Mouse (Mus musculus) bone marrow macrophage, adult 2 months (primary cell): Measurements from ENCODE around the gene Map4. TPM values are rescaled to one million over a fixed set of nuclear protein-coding genes. Genes with fewer than 3 reads are reported as not detected.

Experiments used
- H3K27ac ChIP-seq: 2 replicates; pipeline ENCODE4 v1.5.1; 2012; ENCODE audit warnings: low read depth, low read length; ENCODE audit not compliant: insufficient read depth
- H3K4me1 ChIP-seq: 2 replicates; pipeline ENCODE4 v1.6.1; 2012; ENCODE audit warnings: low read length; ENCODE audit not compliant: control insufficient read depth, insufficient read depth
- H3K4me3 ChIP-seq: 2 replicates; pipeline ENCODE4 v1.5.1; 2012; ENCODE audit warnings: mild to moderate bottlenecking, low read length, moderate library complexity; ENCODE audit not compliant: insufficient read depth
- CTCF ChIP-seq: IDR thresholded peaks from 2 replicates; pipeline ENCODE4 v1.5.1; 2012; ENCODE audit warnings: low read depth, mild to moderate bottlenecking, low read length, moderate library complexity
- POLR2A ChIP-seq: IDR thresholded peaks from 2 replicates; pipeline ENCODE4 v1.6.1; 2012; ENCODE audit warnings: mild to moderate bottlenecking, low read depth, low read length, borderline replicate concordance
- polyA plus RNA-seq: library from polyadenylated mRNA; stranded (reverse); fragments of >200 nt; gene quantifications from 2 replicates; pipeline ENCODE4 v1.2.4, GENCODE M21; 2012; ENCODE audit not compliant: missing spikeins, insufficient read depth, insufficient read length

Map4 gene
- polyA plus RNA-seq, 1 experiment = 66.0 TPM

DNA sequence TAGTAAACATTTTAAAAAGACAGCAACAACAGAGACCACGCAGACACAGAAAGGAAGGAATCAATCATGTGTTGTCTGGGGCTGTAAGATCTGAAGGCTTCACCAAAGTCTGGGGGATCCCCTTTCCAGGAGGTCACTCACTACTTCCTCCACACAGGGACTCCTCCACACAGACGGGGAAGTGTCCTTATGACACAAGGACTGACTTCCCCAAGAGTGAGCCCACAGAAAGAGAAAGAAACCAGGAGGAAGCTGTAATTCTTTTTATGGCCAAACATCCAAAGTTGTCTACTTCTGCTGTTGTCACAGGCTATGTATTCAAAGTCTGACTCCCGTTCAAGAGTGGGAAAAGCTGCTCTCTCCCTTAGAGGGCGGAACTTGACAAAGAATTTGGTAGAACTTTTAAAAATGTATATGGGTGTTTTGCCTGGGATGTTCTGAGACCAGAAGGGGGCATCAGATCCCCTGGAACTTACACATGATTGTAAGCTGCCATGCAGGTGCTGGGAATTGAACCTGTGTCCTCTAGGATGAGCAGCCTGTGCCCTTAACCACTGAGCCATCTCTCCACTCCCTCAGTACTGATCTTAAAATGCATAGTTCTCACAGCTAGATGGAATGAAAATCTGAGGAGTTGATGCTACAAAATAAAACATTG, 16.9 kb upstream of the Map4 start:
- Histone ChIP-seq H3K4me1 (peaks cover 16% of the 10 kb centered on the region), H3K27ac (peak overlapping the region; percentile 40)

DNA sequence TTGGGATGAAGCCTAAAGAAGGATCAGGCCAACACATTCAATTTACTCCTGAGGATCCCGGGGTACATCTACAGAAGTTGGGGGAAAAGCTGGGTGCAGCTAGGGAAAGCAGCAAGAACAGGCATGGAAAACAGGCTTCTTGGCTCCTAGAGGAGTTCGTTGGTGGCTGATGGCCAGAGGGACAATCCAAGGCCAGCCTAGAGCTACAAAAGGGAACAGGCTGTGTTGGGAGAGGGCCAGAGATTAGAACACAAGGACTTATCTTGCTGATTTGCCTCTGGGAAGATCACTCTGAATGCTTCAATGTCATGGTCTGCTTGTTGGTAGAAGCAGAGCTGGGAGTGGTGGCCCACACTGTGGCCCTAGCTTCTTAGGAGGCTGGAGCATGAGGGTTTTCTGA, 13.3 kb upstream of the Map4 start:
- Histone ChIP-seq H3K4me3 (no peak overlapping the region), H3K27ac (no peak overlapping the region), H3K4me1 (peaks cover 15% of the 10 kb centered on the region)
- TF ChIP-seq CTCF (no peak), POLR2A (no peak)

More for the DNA sequence above, 16.9 kb upstream of the Map4 start:
- TF ChIP-seq POLR2A (no peak), CTCF (0 out of 2 replicates have a peak, but pooled peaks have one; percentile 10)
- peak overlapping the region; percentile 11; the same call in 1 of the 2 replicates for H3K4me3 ChIP-seq

DNA sequence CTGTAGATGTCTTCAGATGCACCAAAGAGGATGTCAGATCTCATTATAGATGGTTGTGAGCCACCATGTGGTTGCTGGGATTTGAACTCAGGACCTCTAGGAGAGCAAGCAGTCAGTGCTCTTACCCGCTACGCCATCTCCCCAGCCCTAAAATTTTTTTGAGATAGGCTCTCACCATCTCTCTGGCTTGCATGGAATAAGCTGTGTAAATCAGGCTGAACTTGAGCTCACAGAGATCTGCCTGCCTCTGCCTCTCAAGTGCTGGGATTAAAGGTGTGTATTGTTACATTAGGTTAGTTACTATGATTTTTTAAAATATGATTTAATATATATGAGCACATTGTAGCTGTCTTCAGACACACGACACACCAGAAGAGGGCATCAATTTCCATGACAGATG, 2.1 kb upstream of the Map4 start:
- TF ChIP-seq CTCF = no peak
- TF ChIP-seq POLR2A = no peak
- no peak overlapping the region for H3K27ac ChIP-seq
- peaks cover 9% of the 10 kb centered on the region for H3K4me1 ChIP-seq
- no peak overlapping the region for H3K4me3 ChIP-seq

DNA sequence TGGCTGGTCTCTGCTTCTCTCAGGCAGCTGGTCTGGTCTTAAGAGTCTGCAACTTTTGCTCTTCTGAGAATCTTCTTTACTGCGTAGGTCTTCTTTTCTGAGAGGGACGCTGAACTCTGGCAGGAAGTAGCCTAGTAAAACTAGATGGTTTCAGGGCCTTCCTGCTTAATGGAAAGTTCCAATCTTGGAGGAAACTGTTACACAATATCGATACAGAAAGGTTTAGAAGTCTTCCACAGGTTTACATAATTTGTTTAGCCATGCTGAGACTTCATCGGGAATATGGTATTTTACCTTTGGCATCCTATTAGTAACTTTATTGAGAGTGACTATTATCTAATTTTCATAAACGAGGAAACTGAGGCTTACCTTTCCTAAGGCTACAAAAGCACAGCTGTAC, 1.2 kb upstream of the Map4 start:
- Histone ChIP-seq H3K27ac (no peak overlapping the region), H3K4me1 (peaks cover 5% of the 10 kb centered on the region; the same call in 1 of the 2 replicates)
- TF ChIP-seq CTCF = no peak
- TF ChIP-seq POLR2A = no peak

DNA sequence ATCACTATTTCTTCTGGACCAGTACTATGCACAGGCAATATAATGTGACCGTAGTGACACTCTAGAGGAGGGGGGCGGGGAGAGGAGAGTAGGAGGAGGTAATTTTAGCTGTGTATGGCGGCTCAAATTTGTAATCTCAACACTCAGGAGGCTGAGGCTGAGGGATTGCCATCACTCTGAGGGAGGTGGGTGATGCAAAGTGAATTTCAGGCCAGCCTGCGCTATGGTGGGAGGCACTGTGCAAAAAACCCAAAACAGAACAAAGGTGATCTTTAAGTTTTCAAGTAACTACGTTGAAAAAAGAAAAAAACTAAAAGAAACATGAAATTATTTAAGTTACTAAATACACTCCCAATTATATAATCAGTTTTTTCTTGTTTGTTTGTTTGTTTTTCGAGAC, 508 bp upstream of the Map4 start:
- TF ChIP-seq CTCF (no peak), POLR2A (no peak)
- peak overlapping the region; percentile 85; the same call in 1 of the 2 replicates for H3K27ac ChIP-seq
- peaks cover 5% of the 10 kb centered on the region; the same call in 1 of the 2 replicates for H3K4me1 ChIP-seq
- peak overlapping the region; percentile 88 for H3K4me3 ChIP-seq

More for the DNA sequence above, 1.2 kb upstream of the Map4 start:
- no peak overlapping the region for H3K4me3 ChIP-seq

DNA sequence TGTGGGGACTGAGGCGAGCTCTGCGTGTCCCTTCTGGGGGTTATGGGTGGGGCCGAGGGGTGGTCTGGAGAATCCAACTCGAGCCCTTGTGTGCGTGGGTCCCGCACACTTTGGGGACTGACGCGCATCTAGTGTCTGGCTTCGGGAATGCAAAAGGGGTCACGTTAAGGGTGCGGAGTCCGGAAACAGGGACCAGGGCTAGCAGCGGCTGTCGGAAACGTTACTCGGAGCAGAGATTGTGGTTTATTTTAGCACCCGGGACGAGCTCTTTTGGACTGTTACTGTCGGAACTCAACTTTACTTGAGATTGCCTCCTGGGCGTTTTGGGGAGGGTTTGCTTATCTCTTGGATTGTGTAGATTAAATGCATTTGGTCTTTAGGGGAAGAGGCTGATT, 1.1 kb downstream of the Map4 start:
- TF ChIP-seq CTCF (no peak), POLR2A (no peak)
- H3K27ac ChIP-seq = peak overlapping the region; percentile 34; the same call in 1 of the 2 replicates
- peak overlapping the region; percentile 96 for H3K4me3 ChIP-seq
- H3K4me1 ChIP-seq = peaks cover 6% of the 10 kb centered on the region; the same call in 1 of the 2 replicates

DNA sequence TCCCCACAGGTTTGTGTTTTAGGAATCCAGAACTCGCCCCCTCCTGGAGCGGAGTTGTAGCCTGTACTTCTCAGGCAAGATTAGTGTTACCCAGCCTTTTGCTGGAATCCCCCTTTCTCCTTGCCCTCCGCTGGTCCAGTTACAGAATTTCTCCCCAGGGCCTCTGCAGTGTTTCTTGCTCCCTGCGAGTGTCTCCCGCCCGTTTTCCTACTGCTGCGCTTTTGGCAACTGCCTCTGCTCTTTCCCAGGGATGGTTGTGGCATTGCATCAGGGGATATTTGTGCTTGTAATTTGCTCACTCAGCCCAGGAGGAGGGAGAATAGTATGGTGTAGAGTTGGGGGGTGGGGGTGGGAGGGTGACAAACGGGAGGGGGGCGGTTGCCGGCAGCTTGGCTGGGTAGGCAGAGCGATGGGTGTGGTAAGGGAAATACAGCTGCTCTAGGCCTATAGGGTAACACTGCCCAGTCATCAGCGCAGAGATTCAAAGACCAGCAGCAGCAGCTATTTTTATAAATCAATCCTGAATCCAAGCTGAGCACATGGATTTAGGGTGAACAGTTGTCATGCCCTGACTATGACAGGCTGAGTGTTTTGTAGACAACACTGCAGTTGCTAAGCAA, 1.6 kb downstream of the Map4 start:
- Histone ChIP-seq H3K27ac (0 out of 2 replicates have a peak overlapping the region, but pooled peaks have one; percentile 34), H3K4me3 (peak overlapping the region; percentile 96), H3K4me1 (peaks cover 6% of the 10 kb centered on the region; the same call in 1 of the 2 replicates)
- TF ChIP-seq POLR2A = 0 out of 2 replicates have a peak, but pooled peaks have one; percentile 53
- TF ChIP-seq CTCF = 0 out of 2 replicates have a peak, but pooled peaks have one; percentile 17

DNA sequence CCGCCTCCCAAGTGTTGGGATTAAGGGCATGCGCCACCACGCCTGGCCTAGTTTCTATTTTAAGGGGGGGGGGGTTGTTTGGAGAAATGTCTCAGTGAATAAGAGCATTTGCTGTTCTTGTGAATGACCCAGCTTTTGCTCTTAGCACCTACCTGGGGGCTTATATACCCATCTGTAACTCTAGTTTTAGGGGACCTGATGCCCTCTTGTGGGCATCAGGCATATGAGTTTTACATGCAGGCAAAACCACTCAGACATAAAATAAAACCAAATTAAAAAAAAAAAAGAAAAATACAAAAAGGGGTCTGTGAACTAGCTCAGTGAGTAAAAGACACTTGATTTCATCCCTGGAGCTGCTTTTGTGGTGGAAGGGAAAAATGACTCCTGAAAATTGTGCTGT, 8.1 kb downstream of the Map4 start:
- TF ChIP-seq POLR2A (no peak), CTCF (no peak)
- peaks cover 5% of the 10 kb centered on the region; the same call in 1 of the 2 replicates for H3K4me1 ChIP-seq
- no peak overlapping the region for H3K4me3 ChIP-seq
- H3K27ac ChIP-seq = no peak overlapping the region

DNA sequence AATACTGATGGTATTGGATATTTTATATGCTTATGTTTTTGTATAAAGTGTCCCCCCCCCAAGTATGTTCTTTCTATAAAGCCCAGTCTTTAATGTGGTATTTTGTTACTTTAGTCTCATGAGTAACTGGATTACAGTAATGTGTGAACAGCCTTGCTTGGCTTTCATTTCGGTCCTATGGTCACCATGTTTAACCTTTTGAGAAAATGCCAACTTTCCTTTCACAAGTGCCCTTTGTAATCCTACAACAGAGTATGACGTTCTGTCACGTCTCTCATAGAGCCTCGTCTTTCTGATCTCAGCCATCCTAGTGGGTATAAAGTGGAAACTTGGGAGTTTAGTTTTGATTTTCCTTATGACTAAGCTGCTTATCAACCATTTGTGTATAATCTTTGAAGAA, 11.5 kb downstream of the Map4 start:
- TF ChIP-seq POLR2A (no peak), CTCF (no peak)
- H3K4me1 ChIP-seq = peaks cover 4% of the 10 kb centered on the region; the same call in 1 of the 2 replicates
- no peak overlapping the region for H3K4me3 ChIP-seq
- no peak overlapping the region for H3K27ac ChIP-seq

DNA sequence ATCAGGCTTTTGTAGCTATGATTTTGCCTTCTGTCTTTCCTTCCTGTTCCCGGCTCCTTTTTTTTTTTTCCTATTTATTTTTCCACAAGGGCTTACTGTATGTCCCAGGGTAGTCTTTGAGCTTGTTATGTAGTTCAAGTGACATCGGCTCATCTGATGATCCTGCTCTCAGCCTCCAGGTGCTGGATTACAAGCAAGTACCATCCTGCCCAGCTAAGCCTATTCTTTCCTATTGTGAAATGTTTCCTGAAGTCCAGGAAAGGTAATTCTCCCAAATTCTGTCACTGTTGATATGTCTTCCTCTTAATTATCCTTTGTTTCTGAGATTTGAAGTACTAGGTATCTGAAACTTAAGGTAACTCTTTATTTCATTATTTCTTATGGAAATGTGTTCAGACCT, 13.5 kb downstream of the Map4 start:
- Histone ChIP-seq H3K4me3 (no peak overlapping the region), H3K27ac (no peak overlapping the region), H3K4me1 (no peaks in the 10 kb centered on the region)
- no peak for TF ChIP-seq CTCF
- no peak for TF ChIP-seq POLR2A

DNA sequence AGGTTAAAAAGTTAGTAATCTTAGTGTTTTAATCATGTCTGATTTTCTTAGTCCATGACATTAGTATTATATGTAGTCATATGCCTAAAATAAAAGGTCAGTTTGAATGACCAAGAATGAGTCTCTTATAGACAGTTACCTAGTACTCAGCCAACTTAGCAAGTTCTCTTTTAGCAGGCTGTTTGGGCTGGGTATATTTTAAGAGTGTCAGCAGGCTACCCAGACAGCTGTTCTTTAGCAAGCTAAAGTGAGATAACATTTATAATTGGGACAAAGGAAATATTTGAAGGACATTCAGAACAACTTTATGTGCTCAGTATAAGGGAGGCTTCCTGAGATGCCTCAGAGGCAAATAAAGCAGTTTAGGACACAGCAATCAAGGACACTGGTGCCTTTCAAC, 17.3 kb downstream of the Map4 start:
- Histone ChIP-seq H3K4me3 (no peak overlapping the region), H3K27ac (no peak overlapping the region)
- TF ChIP-seq CTCF (no peak), POLR2A (no peak)

More for the DNA sequence above, 17.3 kb downstream of the Map4 start:
- H3K4me1 ChIP-seq = no peaks in the 10 kb centered on the region
